Mouse (Mus musculus) heart, adult 8-10 months (tissue): ENCODE data around the gene Kat8. TPM values are rescaled to one million over a fixed set of nuclear protein-coding genes. Genes with fewer than 3 reads are reported as not detected.
"Not testable (repeated sequence)": the region's sequence is repeated elsewhere in the genome, so short reads cannot be mapped to it uniquely, and the experiment has no call there.

ENCODE experiments used
- DNase-seq: peaks from one replicate; pipeline ENCODE4 v3.0.0; 2022; ENCODE audit warnings: low spot score
- total RNA-seq, 4 experiments: library from RNA; stranded (reverse); gene quantifications; 2 replicates each; pipeline ENCODE4 v1.2.4; 2022

The Kat8 gene
- total RNA-seq, result 10 to 100 TPM; 13.6 to 16.8 (median 15.3) TPM

- DNase-seq, result peak; percentile 89
Measured at GRCm38 (mm10) chr7:127912190-127912871, at the start of gene Kat8. Gene Kat8, plus strand, starts transcription at chr7:127912516.

GRCm38 (mm10) chr7:127866434-127866833 lies 45.9 kb upstream of the Kat8 start:
- no peak for DNase-seq

- DNase-seq, result no peak
Measured at GRCm38 (mm10) chr7:127867641-127868040, 44.7 kb upstream of the Kat8 start.

DNA sequence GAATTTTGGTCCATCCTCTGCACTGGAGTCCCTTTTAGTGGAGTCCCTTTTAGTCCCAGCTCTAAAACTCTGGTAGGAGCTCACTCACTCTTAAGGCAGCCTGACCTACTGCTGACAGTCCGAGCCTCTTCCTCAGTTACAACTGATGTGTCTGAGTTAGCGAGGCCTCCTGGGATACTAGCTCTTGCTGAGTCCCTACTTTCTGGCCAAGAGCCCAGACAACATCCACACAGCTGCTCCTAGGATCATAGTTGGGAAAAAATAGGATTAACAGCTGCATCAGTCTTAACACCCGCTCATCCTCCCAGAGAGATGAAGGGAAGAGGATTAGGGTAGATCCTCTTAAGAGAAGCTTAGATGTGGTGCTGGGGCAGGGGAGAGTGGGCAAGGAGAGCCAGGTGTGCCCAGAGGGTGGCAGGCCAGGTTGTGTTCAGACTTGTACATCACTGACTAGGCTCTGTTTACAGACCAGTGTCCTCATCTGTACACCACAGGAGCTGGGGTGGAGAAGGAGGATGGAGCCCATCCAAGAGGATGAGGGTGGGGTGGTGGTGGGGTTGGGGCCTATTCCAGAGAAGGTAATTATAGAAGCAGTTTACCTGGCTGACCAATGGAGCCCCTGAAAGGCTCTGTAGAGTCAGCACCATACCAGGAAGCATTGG lies 43.0 kb upstream of the Kat8 start:
- DNase-seq, result peak; percentile 45

- no peak for DNase-seq
Measured at GRCm38 (mm10) chr7:127870136-127870821, 42.0 kb upstream of the Kat8 start.

GRCm38 (mm10) chr7:127874812-127875626 lies 37.3 kb upstream of the Kat8 start:
- no peak for DNase-seq

- peak; percentile 91 for DNase-seq
Measured at GRCm38 (mm10) chr7:127875627-127876001, 36.7 kb upstream of the Kat8 start.

- peak; percentile 66 for DNase-seq
Measured at GRCm38 (mm10) chr7:127876041-127876466, 36.3 kb upstream of the Kat8 start, which contains the start of gene Zfp646. Gene Zfp646, plus strand, starts transcription at chr7:127876221.

DNA sequence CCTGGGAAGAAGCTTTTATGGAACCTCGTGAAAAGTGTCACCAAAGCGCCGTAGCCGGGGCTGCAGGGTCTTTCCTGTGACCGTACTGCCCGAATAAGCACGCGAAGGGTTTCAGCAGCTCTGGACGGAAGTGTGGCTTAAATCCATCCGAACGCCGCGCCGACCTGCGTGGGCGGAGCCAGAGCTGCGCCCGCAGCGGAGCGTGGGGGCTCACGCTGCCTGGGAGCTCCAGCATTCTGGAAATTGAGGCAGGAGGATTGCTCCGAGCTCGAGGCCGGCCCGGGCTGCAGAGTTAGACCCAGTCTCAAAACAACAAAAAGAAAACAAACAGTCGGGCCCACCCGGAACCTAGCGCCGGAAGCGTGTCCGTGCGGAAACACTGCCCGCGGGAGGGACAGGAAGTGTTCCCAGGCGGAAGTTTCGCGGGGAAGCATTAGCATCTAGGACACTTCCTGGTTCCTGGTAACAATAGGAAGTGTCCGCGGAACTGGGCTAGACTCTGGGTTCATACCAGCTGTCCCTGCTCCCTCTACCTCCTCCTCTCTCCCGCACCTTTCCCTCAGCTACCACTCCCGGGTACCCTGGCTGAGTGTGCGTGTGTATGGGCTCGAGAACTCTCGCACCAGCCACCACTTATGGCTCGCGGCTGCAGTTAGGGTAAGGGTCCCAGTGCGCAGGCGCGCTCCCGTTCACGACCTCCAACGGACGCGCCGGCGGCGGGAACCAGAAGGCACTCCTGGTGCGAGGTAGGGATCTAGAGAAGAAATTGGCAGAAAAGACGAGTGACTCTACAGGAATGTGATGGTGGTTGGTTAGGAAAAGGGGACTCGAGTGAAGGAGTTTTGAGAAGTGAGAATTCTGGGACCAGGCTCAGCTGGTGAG lies 35.6 kb upstream of the Kat8 start, which contains the start of gene Zfp668:
Zfp668 (minus strand) TSS at position 362 of the 882 bp plus-strand sequence.
- peak; percentile 90 for DNase-seq

- DNase-seq, result no peak
Measured at GRCm38 (mm10) chr7:127879301-127879700, 33.0 kb upstream of the Kat8 start.

DNA sequence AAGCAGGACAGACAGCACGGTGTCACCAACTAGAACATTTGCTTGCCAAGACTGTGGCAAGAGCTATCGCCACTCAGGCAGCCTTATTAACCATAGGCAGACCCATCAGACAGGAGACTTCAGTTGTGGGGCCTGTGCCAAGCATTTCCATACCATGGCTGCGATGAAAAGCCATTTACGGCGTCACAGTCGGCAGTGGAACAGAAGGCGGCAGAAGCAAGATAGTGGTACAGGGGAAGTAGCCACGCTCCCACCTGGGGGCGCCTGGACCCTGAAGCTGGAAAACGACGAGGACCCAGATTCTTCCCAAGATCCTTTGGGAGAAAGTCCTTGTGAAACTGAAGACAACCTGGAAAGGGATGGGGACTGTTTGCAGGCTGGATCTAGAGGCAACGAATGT lies 31.9 kb upstream of the Kat8 start:
- no peak for DNase-seq

DNA sequence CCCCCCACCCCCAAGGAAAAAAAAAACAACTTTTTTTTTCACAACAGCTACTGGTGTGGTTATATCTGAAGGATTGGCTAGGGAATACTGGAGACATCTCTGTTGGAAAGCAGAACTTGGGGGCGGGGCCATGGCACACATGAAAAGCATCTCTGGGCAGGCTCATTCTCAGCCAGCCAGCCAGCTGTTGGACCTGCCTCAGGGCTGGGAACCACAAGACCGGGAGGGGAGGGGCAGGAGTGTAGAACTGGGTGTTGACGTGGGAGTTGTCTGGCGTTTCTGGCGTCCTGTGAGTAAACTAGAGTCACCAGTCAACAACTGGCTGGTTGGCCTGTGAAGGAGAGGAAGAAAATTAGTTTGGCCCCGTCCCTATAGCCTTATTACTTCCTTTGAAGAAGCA lies 26.4 kb upstream of the Kat8 start:
- peak; percentile 69 for DNase-seq

GRCm38 (mm10) chr7:127886551-127886950 lies 25.8 kb upstream of the Kat8 start:
- DNase-seq, result no peak

DNA sequence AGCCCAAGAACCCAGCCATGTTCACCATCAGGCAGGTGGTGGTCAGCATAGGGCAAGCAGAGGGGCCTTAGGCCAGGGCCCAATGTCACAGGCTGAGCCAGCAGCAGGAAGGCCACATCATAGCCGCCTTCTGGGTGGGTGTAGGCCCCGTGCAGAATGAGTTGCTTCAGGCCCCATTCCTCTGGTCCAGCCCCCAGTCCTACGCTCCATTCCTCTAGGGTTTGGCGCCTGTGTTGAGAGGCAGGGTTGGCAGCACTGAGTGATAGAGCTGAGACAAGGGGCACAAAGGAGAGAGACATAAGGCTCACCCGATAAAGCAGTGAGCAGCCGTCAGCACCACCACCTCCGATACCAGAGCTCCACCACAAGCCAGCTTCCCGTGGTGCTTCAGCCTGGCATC lies 25.1 kb upstream of the Kat8 start:
- DNase-seq, result no peak

GRCm38 (mm10) chr7:127887781-127888180 lies 24.5 kb upstream of the Kat8 start:
- no peak for DNase-seq

DNA sequence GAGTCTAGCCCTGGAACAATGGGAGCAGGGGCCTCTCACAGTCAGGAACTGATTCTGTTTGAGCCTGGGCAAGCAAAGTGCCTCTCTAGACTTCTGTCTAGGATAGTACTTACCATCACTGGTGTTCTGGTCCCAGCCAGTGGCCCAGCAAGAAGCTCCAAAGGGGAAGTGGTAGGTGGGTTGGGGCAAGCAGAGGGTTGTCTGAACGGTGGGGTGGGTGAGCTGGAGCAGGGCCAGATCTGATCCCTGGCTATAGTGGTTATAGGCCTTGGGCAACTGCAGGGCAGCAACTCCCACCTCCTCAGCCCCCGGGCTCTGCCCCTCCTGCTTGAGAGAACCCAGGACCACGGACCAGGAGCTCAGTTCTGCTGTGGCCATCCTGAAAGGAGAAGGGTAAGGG lies 23.5 kb upstream of the Kat8 start:
- no peak for DNase-seq

DNA sequence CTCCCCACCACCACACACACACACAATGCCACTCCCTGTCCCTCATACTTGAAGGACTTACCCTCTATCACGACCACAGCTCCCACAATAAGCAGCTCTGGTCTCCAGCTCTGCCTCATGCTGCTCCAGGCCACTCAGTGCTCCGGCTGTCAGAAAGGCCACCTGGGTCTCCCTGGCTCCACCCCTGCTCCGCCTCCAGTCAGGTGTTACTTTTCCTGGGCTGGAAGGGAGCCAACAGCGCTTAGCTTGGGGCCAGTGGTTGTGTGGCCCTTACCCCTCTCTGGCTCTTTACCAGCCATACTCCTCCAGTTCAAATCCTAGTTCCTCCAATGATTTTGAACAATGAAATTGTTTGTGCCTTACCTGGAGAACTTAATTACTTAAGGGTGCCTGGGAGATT lies 21.5 kb upstream of the Kat8 start, which contains the start of gene Prss53:
Prss53 (minus strand) TSS at position 173 of the 400 bp plus-strand sequence.
- no peak for DNase-seq

DNA sequence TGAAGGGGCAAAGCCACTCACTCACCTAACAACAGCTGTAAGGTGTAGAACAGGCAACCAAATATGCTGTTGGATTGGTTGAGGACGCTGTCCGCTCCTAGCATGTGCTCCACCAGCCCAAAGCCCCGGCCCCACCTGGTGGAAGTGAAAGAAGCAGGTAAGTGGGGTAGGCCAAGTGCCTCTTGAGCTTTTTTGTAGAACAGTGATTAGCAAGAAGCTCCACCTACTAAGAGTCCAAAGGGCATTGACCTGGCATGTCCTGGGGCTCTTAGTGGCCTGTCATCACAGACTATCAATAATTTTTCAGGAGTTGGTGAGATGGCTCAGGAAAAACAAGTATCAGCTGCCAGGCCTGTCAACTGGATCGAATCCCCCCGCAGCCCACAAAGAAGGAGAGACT lies 17.8 kb upstream of the Kat8 start:
- DNase-seq, result no peak

DNA sequence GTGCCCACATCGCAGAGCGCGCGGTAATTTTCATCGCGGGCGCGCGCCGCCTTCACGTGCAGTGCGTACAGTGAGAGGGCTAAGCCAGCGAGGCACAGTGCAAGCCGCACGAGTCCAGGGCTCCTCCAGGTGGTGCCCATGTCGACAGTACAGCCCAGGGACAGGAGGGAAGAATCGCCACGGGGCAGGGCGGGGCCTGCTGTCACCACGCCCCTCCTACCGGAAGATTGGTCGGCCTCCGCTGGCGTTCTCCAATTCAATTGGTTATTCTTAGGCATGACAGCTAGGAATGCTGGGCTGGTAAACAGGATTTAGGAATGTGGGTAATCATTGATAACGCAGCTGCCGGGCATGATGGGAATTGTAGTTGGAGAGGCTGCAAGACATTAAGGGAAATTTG lies 16.9 kb upstream of the Kat8 start, which contains the start of the genes Gm21974 and Vkorc1:
Gm21974 (minus strand) TSS at position 13 of the 400 bp plus-strand sequence.
Vkorc1 (minus strand) TSS at position 176 of the 400 bp plus-strand sequence.
- DNase-seq, result peak; percentile 97

DNA sequence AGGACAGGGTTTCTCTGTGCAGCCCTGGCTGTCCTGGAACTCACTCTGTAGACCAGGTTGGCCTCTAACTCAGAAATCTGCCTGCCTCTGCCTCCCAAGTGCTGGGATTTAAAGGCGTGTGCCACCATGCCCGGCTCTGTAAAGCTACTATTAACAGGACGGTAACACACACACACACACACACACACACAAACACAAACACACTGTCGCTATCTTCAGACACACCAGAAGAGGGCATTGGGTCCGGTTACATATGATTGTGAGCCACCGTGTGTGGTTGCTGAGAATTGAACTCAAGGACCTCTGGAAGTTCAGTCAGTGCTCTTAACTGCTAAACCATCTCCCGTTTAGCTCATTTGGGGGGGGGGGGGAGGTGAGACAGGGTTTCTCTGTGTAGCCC lies 16.4 kb upstream of the Kat8 start:
- not testable (repeated sequence) for DNase-seq
